Mouse (Mus musculus) heart, postnatal 0 days (tissue): ENCODE data around the gene Abracl.

ENCODE experiments used
- CTCF ChIP-seq: IDR thresholded peaks from 2 replicates; pipeline ENCODE4 v1.5.1; 2016; ENCODE audit warnings: antibody characterized with exemption, control low read depth, low read depth
- EP300 ChIP-seq: IDR thresholded peaks from 2 replicates; pipeline ENCODE4 v1.6.1; 2016; ENCODE audit warnings: antibody characterized with exemption, low read depth

GRCm38 (mm10) chr10:17987823-17988423, 35.2 kb downstream of the Abracl start:
- TF ChIP-seq CTCF (no peak), EP300 (no peak)
